Mouse (Mus musculus): ENCODE data around the gene Zcchc3.
A peak's percentile ranks its signal among the peaks of the same experiment; 100 is the strongest.
"Not testable (repeated sequence)": the region's sequence is repeated elsewhere in the genome, so short reads cannot be mapped to it uniquely, and the experiment has no call there.

Zcchc3 gene

DNA sequence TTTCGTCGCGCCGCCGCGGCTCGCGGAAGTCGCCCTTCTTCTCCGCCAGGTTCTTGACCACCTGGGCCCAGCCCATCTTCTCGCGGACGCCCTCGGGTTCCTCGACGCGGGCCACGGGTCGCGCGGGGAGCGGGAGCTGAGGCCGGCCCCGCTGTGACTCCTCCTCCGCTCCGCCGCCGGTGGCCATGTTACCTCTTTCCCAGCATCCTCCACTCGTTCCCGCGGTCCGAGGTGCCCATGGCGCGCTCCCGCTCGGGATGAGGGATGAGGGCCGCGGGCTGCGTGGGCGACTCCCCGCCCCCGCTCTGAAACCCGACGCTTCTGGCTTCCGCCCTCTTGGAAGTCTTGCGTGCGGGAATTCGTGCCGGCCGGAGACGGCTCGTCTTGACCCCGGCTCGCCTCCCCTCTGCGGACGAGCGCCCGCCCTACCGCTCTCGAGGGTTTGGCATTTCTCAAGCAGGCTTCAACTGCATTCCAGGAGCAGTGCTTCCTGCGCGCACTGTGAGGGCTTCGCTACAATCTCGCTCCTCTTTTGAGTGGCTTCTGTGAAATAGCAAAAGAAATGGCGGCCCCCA is at the start of gene Zcchc3:
TSS of gene Zcchc3 (minus strand) at position 437 of the 575 bp plus-strand sequence.
- DNase-seq, result peak; percentile 85

DNA sequence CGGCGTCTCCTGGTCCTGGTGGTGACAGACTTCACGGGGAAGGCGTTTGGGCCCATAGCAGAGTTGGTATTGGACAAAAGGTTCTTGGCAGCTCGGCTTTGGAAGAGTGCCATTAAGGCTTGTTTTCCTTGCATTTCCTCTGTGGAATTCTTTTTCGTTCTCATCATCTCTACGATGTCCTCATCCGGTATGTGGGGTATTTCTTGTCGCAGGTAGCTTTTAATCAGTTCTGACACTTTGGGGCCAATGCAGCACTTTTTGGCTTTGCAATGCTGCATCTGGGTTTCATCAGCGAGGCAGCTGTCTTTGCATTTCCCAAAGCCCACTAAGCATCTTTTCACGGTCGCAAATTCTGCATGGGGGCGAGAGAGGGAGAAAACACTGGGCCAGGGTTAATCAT is 44.4 kb upstream of the Zcchc3 start:
- no peak for DNase-seq

DNA sequence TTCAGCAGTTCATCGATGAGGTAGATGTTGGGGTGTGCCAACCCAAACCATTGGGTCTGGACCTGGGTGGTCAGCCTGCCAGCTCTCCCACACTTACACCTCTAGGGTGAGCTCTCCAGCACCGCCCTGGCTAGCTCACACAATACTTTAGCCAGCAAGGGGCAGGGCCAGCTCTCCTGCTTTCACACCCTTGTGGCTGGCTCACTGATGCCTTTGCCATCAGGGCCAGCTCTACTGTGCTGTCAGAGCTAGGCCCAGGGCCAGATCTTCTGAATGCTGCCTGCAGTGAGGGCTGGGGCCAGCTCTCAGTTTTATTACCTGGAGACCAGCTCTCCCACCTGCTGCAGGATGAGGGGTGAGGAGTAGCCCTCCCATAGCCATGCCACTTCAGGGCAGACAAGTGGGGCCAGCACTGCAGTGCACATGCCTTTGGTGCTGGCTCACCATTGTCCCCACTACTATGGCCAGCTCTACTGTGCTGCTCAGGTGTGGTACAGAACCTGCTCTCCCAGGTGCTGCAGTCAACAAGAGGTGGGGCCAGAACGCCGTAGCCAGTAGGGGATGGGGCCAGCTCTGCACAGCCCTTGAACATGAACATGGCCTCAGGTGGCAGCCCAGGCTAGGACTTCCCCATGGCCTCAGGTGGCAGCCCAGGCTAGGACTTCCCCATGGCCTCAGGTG is 37.4 kb upstream of the Zcchc3 start:
- DNase-seq, result no peak

DNA sequence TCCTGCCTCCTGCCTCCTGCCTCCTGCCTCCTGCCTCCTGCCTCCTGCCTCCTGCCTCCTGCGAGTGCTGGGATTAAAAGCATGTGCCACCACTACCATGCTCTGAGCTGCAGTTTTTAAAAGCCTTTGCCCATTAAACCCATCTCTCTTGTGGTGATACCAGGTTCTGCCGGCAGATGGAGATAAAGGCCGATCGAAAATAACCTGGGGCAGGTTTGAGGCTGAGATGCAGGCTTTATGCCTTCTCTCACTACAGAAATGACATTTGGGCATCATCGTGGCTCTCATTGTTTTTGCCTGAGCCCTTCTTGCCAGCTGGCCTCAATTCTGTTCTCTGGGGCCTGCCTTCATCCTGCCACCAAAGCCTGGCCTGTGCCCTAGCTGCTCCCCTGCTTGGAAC is 35.4 kb upstream of the Zcchc3 start:
- peak; percentile 57 for DNase-seq

DNA sequence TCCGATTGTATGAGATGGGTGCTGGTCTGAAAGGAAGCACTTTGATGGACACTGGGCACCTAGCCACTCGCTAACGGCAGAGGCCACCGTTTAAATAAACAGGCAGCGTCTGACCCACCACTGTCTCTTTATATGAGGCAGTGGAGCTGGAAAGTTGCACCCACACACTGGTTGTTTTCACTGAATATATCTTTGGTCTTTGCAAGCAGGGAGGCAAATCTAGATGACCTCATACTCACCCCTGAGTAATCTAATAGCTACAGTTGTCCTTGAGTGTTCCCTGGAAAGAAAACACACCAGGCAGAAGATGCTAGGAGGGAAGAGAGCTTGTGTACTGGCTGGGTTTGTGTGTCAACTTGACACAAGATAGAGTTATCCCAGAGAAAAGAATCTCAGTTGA is 32.6 kb upstream of the Zcchc3 start:
- no peak for DNase-seq

DNA sequence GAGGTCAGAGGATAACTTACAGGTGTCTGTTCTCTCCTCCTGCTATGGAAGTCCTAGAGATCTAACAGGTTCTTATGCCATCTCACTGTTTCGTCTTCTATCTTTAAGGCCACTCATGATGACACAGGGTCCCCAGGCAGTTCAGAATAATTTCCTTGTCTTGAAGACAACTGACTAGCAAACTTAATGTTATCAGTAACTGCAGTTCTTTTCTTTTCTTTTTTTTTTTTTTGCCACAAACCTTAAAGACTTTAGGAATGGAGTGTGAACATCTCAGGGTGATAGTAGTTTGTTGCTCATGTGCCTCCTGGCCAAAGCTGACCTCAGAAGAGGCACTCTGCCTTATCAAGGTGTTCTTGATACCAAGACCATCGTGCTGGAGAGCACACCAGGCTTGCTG is 31.8 kb upstream of the Zcchc3 start:
- no peak for DNase-seq

DNA sequence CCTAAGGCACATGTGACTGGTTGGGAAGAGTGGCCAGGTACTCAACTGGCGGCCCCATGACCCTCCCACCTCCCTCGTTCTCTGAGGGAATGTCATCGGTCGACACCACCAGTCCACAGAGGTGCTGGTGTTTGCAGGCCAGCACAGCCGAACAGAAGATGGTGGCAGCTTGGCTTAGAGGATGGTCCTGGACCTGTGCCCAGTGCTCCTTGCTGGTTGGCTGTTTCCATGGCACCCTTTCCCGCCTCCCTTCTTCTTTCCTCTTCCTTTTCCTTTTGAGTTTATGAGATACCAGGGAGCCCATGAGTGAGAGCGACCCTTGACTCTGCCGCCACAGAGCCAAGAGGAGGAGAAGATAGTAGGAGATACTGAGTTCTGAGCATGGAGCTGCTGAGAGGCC is 28.5 kb upstream of the Zcchc3 start:
- no peak for DNase-seq

DNA sequence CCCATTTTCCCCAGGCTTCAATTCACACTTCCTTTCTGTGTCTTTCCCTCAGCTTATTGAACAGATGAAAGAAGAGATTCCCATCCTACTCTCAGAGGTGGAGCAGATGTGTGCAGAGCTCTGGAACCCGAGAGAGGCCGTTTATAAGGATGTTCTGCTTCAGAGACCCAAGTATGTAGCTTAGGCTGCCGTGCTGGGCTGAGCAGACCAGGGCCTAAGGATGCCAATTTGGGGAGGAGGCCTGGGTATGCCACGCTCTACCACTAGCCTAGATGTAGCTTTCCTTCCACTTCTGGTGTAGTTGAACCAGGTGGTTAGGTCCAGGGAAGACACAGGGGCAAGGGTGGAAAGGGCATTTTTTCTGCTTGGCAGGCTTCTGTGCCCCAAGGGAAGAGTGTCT is 27.5 kb upstream of the Zcchc3 start:
- DNase-seq, result no peak

DNA sequence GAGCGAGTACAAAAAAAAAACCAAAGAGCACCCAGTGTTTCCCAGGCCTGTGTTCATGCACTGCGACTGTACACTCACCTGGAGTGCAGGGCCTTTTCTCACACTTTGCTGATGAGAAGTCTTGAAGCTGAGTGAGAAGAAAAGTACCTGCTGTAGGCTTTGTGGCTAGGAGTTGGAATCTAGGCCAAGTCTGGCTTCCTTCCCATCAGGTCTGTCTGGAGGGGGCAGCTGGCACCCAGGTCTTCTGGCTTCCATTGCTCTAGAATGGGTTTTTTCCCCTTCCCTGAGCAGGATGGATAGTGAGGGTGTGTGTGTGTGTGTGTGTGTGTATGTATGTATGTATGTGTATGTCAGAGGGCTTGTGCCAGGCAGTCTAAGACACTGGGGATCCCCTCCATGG is 25.0 kb upstream of the Zcchc3 start:
- DNase-seq, result no peak

DNA sequence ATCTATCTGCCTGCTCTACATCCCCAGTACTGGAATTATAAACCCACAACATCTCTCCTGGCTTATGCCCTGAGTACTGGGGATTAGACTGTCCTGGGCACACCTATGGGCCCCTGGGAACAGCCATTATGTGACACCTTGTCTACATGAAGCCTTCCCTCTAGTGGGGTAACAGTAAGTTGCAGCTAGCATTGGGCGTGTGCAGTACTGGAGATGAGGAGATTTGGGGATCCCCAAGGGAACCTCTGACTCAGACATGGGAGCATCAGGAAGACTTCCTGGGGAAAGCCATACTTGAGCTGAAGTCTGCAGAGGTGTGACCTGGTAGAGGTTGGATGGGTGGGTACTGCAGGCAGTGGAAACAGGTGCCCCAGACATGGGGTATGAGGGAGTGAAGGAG is 24.1 kb upstream of the Zcchc3 start:
- no peak for DNase-seq

DNA sequence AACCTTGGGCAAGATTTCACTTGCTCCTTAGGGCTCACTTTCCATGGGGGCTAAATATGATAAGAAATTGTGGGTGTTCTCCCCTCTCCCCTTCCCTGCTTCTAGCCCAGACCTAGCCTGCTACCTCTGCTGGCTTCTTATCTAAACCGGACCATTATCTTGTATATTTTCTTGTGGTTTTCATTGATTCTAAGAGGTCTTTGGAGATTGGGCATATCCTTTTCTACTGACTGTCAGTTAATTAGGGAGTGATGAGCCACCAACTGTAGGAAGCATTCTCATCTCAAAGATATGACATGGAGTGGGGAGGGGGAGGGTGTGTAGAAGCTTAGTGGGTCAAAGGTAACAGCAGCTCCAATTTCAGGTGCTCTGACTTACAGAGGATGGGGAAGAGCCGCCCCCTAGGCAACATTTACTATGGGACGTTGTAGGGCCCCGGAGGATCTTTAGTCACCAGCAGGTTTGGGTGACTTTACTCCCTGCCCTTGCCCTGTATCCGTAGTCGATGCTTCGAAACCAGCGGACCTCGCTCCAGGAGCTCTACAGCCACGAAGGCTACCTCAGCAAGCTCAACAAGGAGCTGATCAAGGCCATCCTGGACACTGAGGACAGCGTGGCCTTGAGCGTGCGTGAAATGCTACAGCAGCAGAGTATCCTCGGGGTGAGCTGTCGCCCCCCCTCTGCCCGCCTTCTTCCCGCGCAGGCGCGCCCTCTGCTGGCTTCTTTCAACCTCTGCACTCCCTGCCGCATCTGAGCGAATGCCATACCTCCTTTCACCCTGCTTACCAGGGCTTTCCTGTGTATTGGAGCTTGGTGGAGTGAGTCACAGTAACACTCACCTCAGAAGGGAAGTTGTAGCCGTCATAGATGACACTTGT is 22.4 kb upstream of the Zcchc3 start:
- peak; percentile 89 for DNase-seq

DNA sequence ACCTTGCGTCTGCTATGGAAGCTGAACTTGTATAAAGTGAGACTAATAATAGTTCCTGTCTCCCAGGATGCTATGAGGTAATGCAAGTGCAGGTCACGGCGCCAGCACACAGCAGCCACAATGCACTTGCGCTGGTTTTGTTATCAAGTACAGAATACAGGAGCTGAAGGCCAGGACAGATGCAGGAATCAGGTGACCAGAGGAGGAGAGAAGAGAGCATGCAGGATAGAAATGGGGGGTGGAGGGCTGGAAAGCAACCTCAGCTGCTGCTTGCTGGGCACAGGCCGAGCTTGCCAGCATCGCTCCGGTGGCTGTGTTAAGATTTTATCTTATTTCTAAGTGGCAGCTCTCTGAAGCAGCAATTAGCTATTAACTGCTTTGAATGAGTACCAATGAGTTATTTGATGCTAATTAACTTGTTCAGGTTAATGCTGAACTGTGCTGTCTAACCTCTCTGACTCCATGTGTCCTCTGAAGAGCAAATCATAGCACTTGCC is 21.6 kb upstream of the Zcchc3 start:
- no peak for DNase-seq

DNA sequence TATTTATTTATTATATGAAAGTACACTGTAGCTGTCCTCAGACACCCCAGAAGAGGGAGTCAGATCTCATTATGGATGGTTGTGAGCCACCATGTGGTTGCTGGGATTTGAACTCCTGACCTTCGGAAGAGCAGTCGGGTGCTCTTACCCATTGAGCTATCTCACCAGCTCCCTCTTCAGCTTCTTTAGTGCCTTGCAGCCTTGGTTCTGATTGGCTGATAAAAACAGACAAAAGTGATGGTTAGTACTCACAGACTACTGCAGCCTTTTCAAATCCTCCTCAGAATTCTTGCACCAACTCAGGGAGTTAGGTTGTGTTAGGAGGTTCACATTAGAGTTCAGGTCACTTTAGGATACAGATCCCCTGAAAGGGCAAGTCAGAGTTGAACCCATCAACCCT is 13.7 kb upstream of the Zcchc3 start:
- DNase-seq, result not testable (repeated sequence)

DNA sequence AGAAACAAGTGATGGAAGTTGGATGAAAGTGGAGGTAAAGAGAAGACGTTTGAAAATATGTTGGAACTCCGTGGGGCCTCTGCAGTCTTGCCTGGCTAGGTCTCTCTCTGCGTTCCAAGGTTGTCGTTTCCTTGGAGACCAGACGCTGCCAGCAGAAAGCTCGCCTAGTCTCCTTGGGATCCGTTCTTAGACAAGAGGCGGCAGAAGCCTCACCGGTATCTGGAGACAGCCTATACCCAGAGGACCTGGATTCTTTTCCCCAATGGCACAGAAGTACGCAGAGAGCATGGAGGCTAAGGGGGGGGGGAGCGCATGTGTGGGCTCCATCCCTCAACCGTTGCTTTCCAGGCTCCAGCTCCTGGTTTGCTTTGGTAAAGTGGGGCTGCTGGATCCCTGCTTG is 12.7 kb upstream of the Zcchc3 start:
- no peak for DNase-seq

DNA sequence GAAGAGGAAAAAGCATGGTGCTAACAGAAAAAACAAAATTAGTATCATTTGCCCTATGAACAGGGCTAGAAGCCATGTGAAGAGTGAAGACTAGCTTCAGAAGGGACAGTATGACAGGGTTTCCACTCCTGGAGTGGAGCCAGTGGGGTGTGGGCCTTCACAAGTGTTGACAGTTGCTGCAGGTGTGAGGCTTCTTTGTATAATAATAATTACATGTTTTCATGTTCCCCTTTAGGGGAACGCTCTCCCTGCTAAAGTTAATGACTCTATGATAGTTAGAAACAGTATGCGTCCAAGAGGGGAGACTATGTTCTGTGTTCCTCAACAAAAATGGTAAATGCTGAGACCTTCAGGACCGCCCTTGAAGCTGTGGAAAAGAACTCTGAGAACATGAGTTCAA is 959 bp upstream of the Zcchc3 start:
- DNase-seq, result no peak

DNA sequence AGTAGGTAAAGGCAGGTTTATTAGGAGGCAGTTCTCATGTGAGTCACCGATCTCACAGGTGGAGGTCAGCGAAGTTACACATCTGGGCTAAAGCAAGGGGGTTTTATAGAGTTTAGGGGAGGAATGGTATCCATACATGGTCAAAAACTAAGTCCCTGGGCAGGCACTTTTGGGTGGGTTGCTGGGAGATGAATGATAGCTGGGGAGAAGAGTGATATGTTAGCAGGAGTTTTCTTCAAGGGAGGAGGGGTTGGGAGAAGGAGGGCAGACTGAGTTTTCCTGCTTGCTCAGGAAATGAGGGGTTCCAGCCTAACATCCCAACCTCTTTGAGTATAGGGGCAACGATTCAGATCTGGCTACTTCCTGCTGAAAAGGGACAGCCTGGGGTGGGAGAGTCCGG is 460 bp upstream of the Zcchc3 start, which contains the start of gene 6820408C15Rik:
TSS of gene 6820408C15Rik (plus strand) at position 301 of the 400 bp plus-strand sequence.
- no peak for DNase-seq

DNA sequence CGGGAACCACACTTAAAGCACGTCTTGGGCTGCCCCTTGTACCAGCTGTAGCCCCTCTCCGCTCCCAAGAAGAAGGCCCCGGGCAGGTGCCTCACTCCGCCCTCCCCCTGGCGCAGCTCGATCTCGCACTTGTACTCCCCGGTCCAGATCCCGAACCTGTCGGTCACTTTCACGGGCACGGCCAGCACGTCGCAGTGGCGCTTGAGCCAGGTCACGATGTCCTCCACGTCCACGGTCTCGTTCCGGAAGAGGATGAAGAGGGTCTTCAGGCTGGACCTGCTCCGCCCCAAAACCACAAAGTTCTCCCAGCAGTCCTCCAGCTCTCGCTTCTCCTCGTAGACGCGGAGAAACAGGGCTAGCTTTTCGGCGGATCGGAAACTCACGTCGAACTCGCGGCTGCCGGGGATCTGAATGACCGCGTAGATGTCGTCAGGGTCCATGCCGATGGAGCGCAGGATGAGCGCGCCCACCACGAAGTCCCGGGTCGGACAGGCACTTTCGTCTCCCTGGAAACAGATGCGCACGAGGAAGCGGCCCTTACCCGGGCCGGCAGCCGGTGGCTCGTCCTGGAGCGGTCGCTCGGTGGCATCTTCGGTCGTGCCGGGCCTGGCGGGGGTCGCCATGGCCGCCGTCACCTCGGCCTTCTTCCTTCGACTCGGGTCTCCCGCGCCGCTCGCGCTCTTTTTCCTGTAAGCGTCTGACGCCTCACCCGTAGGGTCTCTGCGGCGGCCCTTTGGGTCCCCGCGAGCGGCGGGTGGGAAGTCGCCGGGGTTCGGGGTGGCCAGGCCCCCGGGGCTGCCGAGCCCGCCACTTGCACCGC is 852 bp downstream of the Zcchc3 start:
- peak; percentile 23 for DNase-seq

DNA sequence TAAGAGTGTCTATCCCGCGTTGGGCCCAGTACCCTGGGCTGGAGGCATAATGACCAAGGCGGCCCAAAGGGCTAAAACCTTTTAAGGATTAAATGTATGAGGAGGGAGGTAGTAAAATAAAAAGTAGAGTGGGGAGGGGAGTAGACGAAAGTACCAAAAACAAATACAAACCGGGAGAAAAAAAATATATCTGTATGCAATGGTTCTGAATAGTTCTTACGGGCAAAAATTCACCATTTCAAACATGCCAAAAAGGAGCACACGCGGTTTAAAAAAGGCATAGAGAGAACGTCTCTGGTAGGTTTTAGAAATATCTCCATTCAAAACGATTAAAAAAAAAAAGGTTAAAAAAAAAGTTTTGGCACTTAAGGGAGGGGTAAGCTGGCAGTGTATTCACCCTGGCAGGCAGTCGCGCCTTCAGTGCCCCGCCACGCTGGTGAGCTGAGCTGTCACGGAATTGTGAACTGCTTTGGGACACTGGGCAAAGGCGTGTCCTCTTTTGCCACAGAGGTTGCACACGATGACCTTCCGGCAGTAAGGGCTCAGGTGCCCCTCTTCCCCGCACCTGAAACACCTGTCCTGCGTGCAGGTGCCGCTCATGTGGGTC is 1.6 kb downstream of the Zcchc3 start:
- no peak for DNase-seq

DNA sequence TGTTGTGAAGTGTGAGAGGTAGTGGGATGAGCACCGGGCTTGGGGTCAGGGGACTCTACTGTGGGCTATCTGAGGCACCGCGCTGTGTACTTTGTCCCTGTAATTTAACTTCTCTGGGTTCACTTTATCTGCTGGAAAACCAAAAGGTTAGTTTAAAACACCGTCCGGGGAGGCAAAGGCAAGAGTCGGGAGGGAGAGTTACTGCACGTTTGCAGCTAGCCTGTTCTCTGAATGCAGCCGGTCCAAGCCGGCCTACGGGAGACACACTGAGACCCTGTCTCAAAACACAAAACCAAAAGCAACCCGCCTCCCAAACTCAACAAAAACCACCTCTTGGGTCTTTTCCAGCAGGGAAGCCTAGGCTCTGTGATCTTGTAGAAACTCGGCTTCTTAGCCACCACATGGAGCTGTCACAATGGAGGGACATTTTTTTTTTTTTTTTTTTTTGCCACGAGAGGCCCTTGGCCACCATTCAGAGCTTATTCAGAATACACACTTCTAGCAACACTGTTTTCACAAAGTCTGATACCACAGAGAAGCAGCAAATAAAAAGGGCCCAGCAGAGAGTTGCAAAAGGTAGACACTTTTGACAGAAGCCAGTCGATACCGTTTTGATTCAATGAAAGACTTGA is 2.2 kb downstream of the Zcchc3 start:
- no peak for DNase-seq

DNA sequence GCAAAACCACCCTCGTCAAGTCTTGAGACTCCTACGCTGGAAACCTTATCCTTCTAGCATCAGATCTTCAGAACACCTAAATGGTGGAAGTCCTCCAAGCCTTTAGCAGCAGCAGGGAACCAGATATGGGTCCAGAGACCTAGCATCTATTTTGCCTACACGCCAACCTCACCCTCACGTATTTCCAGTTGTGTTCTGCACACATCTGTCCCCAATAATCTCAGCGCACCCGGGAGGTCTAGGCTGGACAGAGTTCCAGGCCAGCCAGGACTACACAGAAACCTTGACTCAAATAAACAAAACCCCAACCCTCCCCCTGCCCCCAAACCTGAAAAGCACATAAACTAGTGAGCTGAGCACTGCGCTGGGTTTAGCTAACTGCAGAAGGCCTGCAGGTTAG is 3.4 kb downstream of the Zcchc3 start:
- DNase-seq, result no peak

DNA sequence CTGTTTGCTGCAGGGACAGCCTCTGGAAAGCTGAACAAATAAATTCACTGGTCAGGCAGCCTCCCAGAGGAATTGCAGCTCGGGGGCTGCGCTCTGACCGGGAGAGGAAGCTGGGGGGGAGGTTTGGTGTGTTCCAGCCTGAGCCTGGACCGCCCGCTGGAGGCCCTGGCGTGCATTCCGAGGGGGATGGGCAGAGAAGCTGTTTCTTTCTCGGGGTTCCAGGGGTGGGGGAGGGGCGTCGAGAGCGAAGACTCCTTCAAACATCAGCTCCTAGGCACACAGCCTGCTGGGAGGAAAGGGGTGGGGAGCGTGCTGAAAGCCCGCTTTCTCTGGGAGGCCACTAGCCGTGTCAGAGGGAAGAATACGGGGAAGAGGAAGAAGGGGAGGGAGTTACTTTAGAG is 3.9 kb downstream of the Zcchc3 start:
- DNase-seq, result peak; percentile 79

DNA sequence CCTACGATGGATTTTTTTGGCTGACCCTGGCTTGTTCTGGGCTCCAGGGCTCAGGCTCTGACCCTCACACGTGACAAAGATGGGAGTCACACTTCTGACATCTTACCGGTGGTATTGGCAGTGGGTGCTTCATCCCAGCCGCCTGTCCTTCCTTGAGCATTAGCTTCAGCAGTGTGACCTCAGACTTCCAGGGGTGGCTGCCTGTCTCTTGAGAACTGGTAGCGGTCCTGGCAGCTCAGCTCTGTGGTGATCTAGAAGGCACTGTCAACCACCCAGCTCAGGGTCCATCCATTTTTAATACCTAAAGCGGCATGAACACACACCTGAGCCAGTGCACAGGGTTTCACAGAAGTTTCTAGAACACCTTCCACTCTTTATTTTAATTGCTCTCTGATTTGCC is 5.0 kb downstream of the Zcchc3 start:
- no peak for DNase-seq

Data from lung, postnatal 14 days (tissue).